Mouse (Mus musculus): ENCODE results near the gene Prop1.

- no peak for TF ChIP-seq CTCF (IDR thresholded peaks at IDR 0.05; ENCODE audit: extremely low read depth, insufficient read length, insufficient replicate concordance, low read depth, low read length)
- no peak for TF ChIP-seq POLR2A (IDR thresholded peaks at IDR 0.05; ENCODE audit: low read depth, low read length)
These were observed 40.3 kb downstream of the Prop1 start for GRCm38 (mm10) chr11:50913301-50913700.
